Mouse (Mus musculus) limb, embryonic 12.5 days (tissue): ENCODE data around the gene Olfr251. TPM values are rescaled to one million over a fixed set of nuclear protein-coding genes. Genes with fewer than 3 reads are reported as not detected.

ENCODE experiments used
- polyA plus RNA-seq: library from polyadenylated mRNA; unstranded; fragments of >200 nt; fragmentation: Nextera tagmentation; extraction: Ambion mirVana; gene quantifications from 2 replicates; pipeline ENCODE4 v1.2.1, GENCODE M21; 2016

Gene Olfr251
- polyA plus RNA-seq, 1 experiment from 2014 or later, result not detected

Other genes with a start within 250 kb of the Olfr251 start
- not detected in 2 replicates for gene Olfr890, start 234.6 kb upstream of the Olfr251 start, polyA plus RNA-seq
- gene Olfr891, start 196.3 kb upstream of the Olfr251 start, polyA plus RNA-seq, result not detected in 2 replicates
- gene Olfr893, start 168.7 kb upstream of the Olfr251 start, polyA plus RNA-seq, result not detected in 2 replicates
- gene Olfr894, start 159.0 kb upstream of the Olfr251 start, polyA plus RNA-seq, result not detected in 2 replicates
- gene Olfr143, start 124.3 kb upstream of the Olfr251 start, polyA plus RNA-seq, result not detected in 2 replicates
- not detected in 2 replicates for gene Olfr895, start 109.2 kb upstream of the Olfr251 start, polyA plus RNA-seq
- gene Olfr896-ps1, start 86.0 kb upstream of the Olfr251 start, polyA plus RNA-seq, result not detected in 2 replicates
- not detected in 2 replicates for gene Olfr25, start 48.0 kb upstream of the Olfr251 start, polyA plus RNA-seq
- gene Olfr898, start 28.7 kb upstream of the Olfr251 start, polyA plus RNA-seq, result not detected in 2 replicates
- not detected in 2 replicates for gene Olfr250, start 10.2 kb upstream of the Olfr251 start, polyA plus RNA-seq
- not detected in 2 replicates for gene Olfr147, start 24.6 kb downstream of the Olfr251 start, polyA plus RNA-seq
- not detected in 2 replicates for gene Olfr901, start 52.4 kb downstream of the Olfr251 start, polyA plus RNA-seq
- gene Olfr902, start 70.6 kb downstream of the Olfr251 start, polyA plus RNA-seq, result not detected in 2 replicates
- not detected in 2 replicates for gene Olfr904, start 86.1 kb downstream of the Olfr251 start, polyA plus RNA-seq
- gene Olfr905, start 94.0 kb downstream of the Olfr251 start, polyA plus RNA-seq, result not detected in 2 replicates
- gene Olfr906, start 110.0 kb downstream of the Olfr251 start, polyA plus RNA-seq, result not detected in 2 replicates
- not detected in 2 replicates for gene Olfr907, start 118.7 kb downstream of the Olfr251 start, polyA plus RNA-seq
- not detected in 2 replicates for gene Olfr911-ps1, start 144.5 kb downstream of the Olfr251 start, polyA plus RNA-seq
- not detected in 2 replicates for gene Olfr910, start 160.8 kb downstream of the Olfr251 start, polyA plus RNA-seq
- gene Olfr912, start 203.1 kb downstream of the Olfr251 start, polyA plus RNA-seq, result not detected in 2 replicates
- not detected in 2 replicates for gene Olfr913, start 215.7 kb downstream of the Olfr251 start, polyA plus RNA-seq
- not detected in 2 replicates for gene Olfr914, start 228.0 kb downstream of the Olfr251 start, polyA plus RNA-seq